ENCODE assay signal across 15 mouse cellular contexts in genomic region chr8:66022815-66023214, GRCm38 (mm10).
DNase-seq lines count a peak whose midpoint lies in the region.
"Had no signal": no experiment of that assay in that cellular context is flagged by ENCODE, and none has a peak within 500 bp of the region (broad histone marks: within the 10 kb centered on the region; RNA-seq: fewer than 3 reads in every experiment).

No protein-coding gene starts in this region.

- DNase-seq in Muller cell, postnatal 12 days (ENCODE audit: inconsistent ontology term), result peak; percentile 34
- DNase-seq in brain, adult 2 months (ENCODE audit: low read depth, low spot score), result peak; percentile 52
- peak; percentile 24 for DNase-seq in telencephalon, adult 2 months (ENCODE audit: low read depth, low spot score)
- no peak for DNase-seq in thymus, adult 18-20 months
- DNase-seq in adrenal gland, adult (ENCODE audit: inconsistent age in 2 of 2, low spot score in 1 of 2), result no peak
- DNase-seq: adrenal gland, adult 2 months; adrenal gland, postnatal 10 days; adrenal gland, postnatal 25 days; cerebellum, adult 11-12 months; cerebellum, adult 2 months; cerebellum, adult 9-10 months; cerebellum, postnatal 10 days; cerebellum, postnatal 36 days; embryo, embryonic 11 days; forebrain, postnatal 0 days had no signal

Comparison
In these comparisons a context has a peak if more than half of its experiments do, and no peak if none do; other contexts are left out.
1. DNase-seq: peak in Muller cell, postnatal 12 days (single experiment), brain, adult 2 months (single experiment) and telencephalon, adult 2 months (single experiment); none in thymus, adult 18-20 months (0 of 2) and adrenal gland, adult (0 of 2).